Mouse (Mus musculus) liver, embryonic 11.5 days (tissue): ENCODE data around the gene Ehd4. TPM values are rescaled to one million over a fixed set of nuclear protein-coding genes. Genes with fewer than 3 reads are reported as not detected.

Experiments used
- ATAC-seq: fragments of 200-750 bp; cut with Nextera tagmentation; replicated peaks from 2 replicates; pipeline ENCODE4 v1.8.0; 2017; ENCODE audit warnings: moderate number of reproducible peaks, mild to moderate bottlenecking, moderate TSS enrichment, moderate library complexity; ENCODE audit not compliant: low FRiP score
- DNase-seq: peaks from one replicate; pipeline ENCODE4 v3.0.0-alpha.2; 2017; ENCODE audit warnings: low spot score
- H3K27ac ChIP-seq: fragments of 300-500 bp; sonication (generic); 2 replicates; pipeline ENCODE4 v1.5.1; 2014; ENCODE audit warnings: mild to moderate bottlenecking, low read depth, low read length, control low read depth
- H3K27me3 ChIP-seq: fragments of 300-500 bp; sonication (generic); replicated peaks from 2 replicates; pipeline ENCODE4 v1.6.1; 2014; ENCODE audit warnings: low read length, mixed read lengths; ENCODE audit not compliant: control insufficient read depth, insufficient read depth
- H3K36me3 ChIP-seq: fragments of 300-500 bp; sonication (generic); 2 replicates; pipeline ENCODE4 v1.6.1; 2014; ENCODE audit warnings: mild to moderate bottlenecking, low read length, moderate library complexity, mixed read lengths; ENCODE audit not compliant: control insufficient read depth, insufficient read depth
- H3K4me1 ChIP-seq: fragments of 300-500 bp; sonication (generic); replicated peaks from 2 replicates; pipeline ENCODE4 v1.6.1; 2014; ENCODE audit warnings: low read length, mixed read lengths; ENCODE audit not compliant: control insufficient read depth, insufficient read depth
- H3K4me2 ChIP-seq: fragments of 300-500 bp; sonication (generic); 2 replicates; pipeline ENCODE4 v1.6.1; 2014; ENCODE audit warnings: mild to moderate bottlenecking, control low read depth, moderate library complexity
- H3K4me3 ChIP-seq: fragments of 300-500 bp; sonication (generic); 2 replicates; pipeline ENCODE4 v1.5.1; 2014; ENCODE audit warnings: low read depth, low read length, control low read depth
- H3K9ac ChIP-seq: fragments of 300-500 bp; sonication (generic); 2 replicates; pipeline ENCODE4 v1.6.1; 2014; ENCODE audit warnings: low read depth, low read length, control low read depth
- H3K9me3 ChIP-seq: fragments of 300-500 bp; sonication (generic); 2 replicates; pipeline ENCODE4 v1.6.1; 2016; ENCODE audit warnings: low read length, inconsistent platforms, mixed read lengths; ENCODE audit not compliant: control insufficient read depth
- WGBS: fragments of 180-500 bp; shearing (Covaris S2); extraction: QIAGEN DNeasy Blood & Tissue Kit; methylation state at CpG from one replicate; pipeline ENCODE4 v1.1.7; 2014; 5-methylcytosine and 5-hydroxymethylcytosine counted together
- polyA plus RNA-seq: library from polyadenylated mRNA; unstranded; fragments of >200 nt; fragmentation: Nextera tagmentation; extraction: Ambion mirVana; gene quantifications from 2 replicates; pipeline ENCODE4 v1.2.1, GENCODE M21; 2014

Ehd4 gene
- polyA plus RNA-seq, 1 experiment from 2014 or later: 24.1 TPM

- WGBS: 93% methylated on average over 1 of the region's 1 CpGs
- H3K4me2 ChIP-seq: no peak overlapping the region
- H3K4me1 ChIP-seq: peaks cover 4% of the 10 kb centered on the region; the same call in 1 of the 2 replicates
- no peak overlapping the region for H3K27ac ChIP-seq
- H3K36me3 ChIP-seq: peaks cover 2% of the 10 kb centered on the region; the same call in 1 of the 2 replicates
- H3K27me3 ChIP-seq: no peaks in the 10 kb centered on the region
- no peaks in the 10 kb centered on the region for H3K9me3 ChIP-seq
- no peak overlapping the region for H3K4me3 ChIP-seq
- H3K9ac ChIP-seq: no peak overlapping the region
- no peak for DNase-seq
- ATAC-seq: no peak
These were observed 28.9 kb downstream of the Ehd4 start for GRCm38 (mm10) chr2:120125461-120125860.

GRCm38 (mm10) chr2:120124946-120125345 is 29.5 kb downstream of the Ehd4 start:
- no peak overlapping the region for H3K27ac ChIP-seq
- H3K27me3 ChIP-seq: no peaks in the 10 kb centered on the region
- no peak overlapping the region for H3K9ac ChIP-seq
- H3K4me3 ChIP-seq: no peak overlapping the region
- ATAC-seq (no peak), DNase-seq (no peak)
- H3K9me3 ChIP-seq: no peaks in the 10 kb centered on the region
- peaks cover 2% of the 10 kb centered on the region; the same call in 1 of the 2 replicates for H3K36me3 ChIP-seq
- WGBS: 81% methylated on average over 2 of the region's 2 CpGs
- peaks cover 4% of the 10 kb centered on the region; the same call in 1 of the 2 replicates for H3K4me1 ChIP-seq
- no peak overlapping the region for H3K4me2 ChIP-seq

- Histone ChIP-seq H3K4me3 (no peak overlapping the region), H3K9ac (no peak overlapping the region), H3K9me3 (no peaks in the 10 kb centered on the region), H3K27ac (no peak overlapping the region), H3K27me3 (no peaks in the 10 kb centered on the region), H3K4me1 (no peaks in the 10 kb centered on the region; the same call in 1 of the 2 replicates), H3K4me2 (no peak overlapping the region), H3K36me3 (peaks cover 2% of the 10 kb centered on the region; the same call in 1 of the 2 replicates)
- ATAC-seq: no peak
- no peak for DNase-seq
- 43% methylated on average over 1 of the region's 1 CpGs for WGBS
These were observed 30.3 kb downstream of the Ehd4 start for GRCm38 (mm10) chr2:120124096-120124495.

GRCm38 (mm10) chr2:120122983-120123382 is 31.4 kb downstream of the Ehd4 start:
- H3K4me1 ChIP-seq: no peaks in the 10 kb centered on the region
- WGBS: 92% methylated on average over 6 of the region's 6 CpGs

GRCm38 (mm10) chr2:120117346-120117745 is 37.1 kb downstream of the Ehd4 start:
- ATAC-seq: no peak
- Histone ChIP-seq H3K4me3 (no peak overlapping the region), H3K36me3 (no peaks in the 10 kb centered on the region), H3K9ac (no peak overlapping the region), H3K27me3 (no peaks in the 10 kb centered on the region), H3K4me2 (no peak overlapping the region), H3K27ac (no peak overlapping the region), H3K9me3 (no peaks in the 10 kb centered on the region), H3K4me1 (peaks cover 6% of the 10 kb centered on the region)
- DNase-seq: no peak
- WGBS: 78% methylated on average over 6 of the region's 6 CpGs

More at GRCm38 (mm10) chr2:120122983-120123382, 31.4 kb downstream of the Ehd4 start:
- Histone ChIP-seq H3K4me2 (no peak overlapping the region), H3K36me3 (peaks cover 2% of the 10 kb centered on the region; the same call in 1 of the 2 replicates), H3K9ac (no peak overlapping the region), H3K27ac (no peak overlapping the region), H3K9me3 (no peaks in the 10 kb centered on the region), H3K4me3 (no peak overlapping the region), H3K27me3 (no peaks in the 10 kb centered on the region)
- DNase-seq: no peak
- ATAC-seq: no peak

GRCm38 (mm10) chr2:120116362-120116761 is 38.0 kb downstream of the Ehd4 start:
- DNase-seq (no peak), ATAC-seq (no peak)
- no peak overlapping the region for H3K4me3 ChIP-seq
- WGBS: 40% methylated on average over 1 of the region's 1 CpGs
- H3K4me1 ChIP-seq: peaks cover 6% of the 10 kb centered on the region
- H3K9ac ChIP-seq: no peak overlapping the region
- no peak overlapping the region for H3K4me2 ChIP-seq
- H3K9me3 ChIP-seq: no peaks in the 10 kb centered on the region
- no peaks in the 10 kb centered on the region for H3K27me3 ChIP-seq
- no peak overlapping the region for H3K27ac ChIP-seq
- H3K36me3 ChIP-seq: no peaks in the 10 kb centered on the region

GRCm38 (mm10) chr2:120114977-120115376 is 39.4 kb downstream of the Ehd4 start:
- peaks cover 6% of the 10 kb centered on the region for H3K4me1 ChIP-seq
- H3K27ac ChIP-seq: no peak overlapping the region
- H3K4me2 ChIP-seq: no peak overlapping the region
- DNase-seq (no peak), ATAC-seq (no peak)
- H3K36me3 ChIP-seq: no peaks in the 10 kb centered on the region
- no peak overlapping the region for H3K4me3 ChIP-seq
- H3K9ac ChIP-seq: no peak overlapping the region
- no peaks in the 10 kb centered on the region for H3K9me3 ChIP-seq
- 79% methylated on average over 4 of the region's 4 CpGs for WGBS
- no peaks in the 10 kb centered on the region for H3K27me3 ChIP-seq

- Histone ChIP-seq H3K27ac (no peak overlapping the region), H3K36me3 (no peaks in the 10 kb centered on the region), H3K9ac (no peak overlapping the region), H3K4me3 (no peak overlapping the region), H3K9me3 (no peaks in the 10 kb centered on the region), H3K27me3 (no peaks in the 10 kb centered on the region), H3K4me2 (no peak overlapping the region), H3K4me1 (peaks cover 6% of the 10 kb centered on the region)
- DNase-seq (no peak), ATAC-seq (no peak)
- WGBS: 80% methylated on average over 3 of the region's 3 CpGs
These were observed 40.4 kb downstream of the Ehd4 start for GRCm38 (mm10) chr2:120113963-120114362.

GRCm38 (mm10) chr2:120113476-120113875 is 40.9 kb downstream of the Ehd4 start:
- 88% methylated on average over 6 of the region's 6 CpGs for WGBS
- ATAC-seq (no peak), DNase-seq (no peak)
- Histone ChIP-seq H3K9ac (no peak overlapping the region), H3K9me3 (no peaks in the 10 kb centered on the region), H3K36me3 (no peaks in the 10 kb centered on the region), H3K4me1 (peaks cover 6% of the 10 kb centered on the region), H3K4me3 (no peak overlapping the region), H3K4me2 (no peak overlapping the region), H3K27me3 (no peaks in the 10 kb centered on the region), H3K27ac (no peak overlapping the region)
